Mouse (Mus musculus) CD4-positive helper T cell, adult 2 months (primary cell): ENCODE measurements at regions not wholly inside any gene's neighbourhood (a gene's known extent, or its start where the extent isn't known, plus 50 kb on each side); places are given as distances from the start of the nearest gene placed in this dataset.

ENCODE experiments used
- DNase-seq: peaks from one replicate; pipeline ENCODE4 v3.0.0-alpha.2; 2012; ENCODE audit warnings: low read depth, missing footprints, low spot score

GRCm38 (mm10) chr10:116726031-116726430 is 144.7 kb upstream of the Cnot2 start:
- DNase-seq, result no peak

DNA sequence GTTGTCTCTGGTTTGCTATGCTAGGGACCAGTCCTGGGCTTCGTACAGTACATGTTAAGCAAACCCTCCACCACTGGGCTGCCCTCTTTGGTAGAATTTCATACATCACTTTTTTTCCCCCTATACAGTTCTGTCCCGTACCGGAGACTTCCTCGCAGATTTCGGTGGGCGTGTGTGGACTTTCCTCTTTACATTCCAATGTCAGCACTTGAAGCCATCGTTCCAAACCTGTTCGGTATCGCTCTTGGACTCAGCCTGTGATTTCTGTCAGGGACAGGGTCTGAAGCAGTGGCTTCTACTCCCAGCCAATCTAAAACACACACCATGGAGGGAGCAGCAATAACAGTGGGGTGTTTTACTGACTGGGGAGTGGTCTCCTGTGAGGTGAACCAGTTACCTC is 140.7 kb upstream of the Cnot2 start:
- no peak for DNase-seq

DNA sequence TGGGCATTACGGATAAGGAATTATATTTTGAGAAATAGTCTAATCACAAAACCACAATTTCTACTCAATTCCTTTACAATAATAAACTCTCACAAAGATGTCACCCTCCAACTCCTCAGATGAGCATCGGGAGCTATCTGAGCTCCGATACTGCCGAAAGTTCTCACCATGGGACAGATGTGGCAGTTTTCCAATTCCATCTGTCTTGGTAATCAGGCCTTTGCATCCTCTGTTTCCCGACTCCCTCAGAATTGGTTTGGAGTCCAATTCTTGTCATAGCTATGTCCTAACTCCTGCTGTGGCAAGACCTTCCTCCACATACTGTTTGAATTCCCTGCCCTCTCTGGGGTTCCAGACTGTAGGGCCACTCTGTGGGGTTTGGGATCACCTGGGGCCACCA is 138.3 kb upstream of the Cnot2 start:
- DNase-seq, result no peak

DNA sequence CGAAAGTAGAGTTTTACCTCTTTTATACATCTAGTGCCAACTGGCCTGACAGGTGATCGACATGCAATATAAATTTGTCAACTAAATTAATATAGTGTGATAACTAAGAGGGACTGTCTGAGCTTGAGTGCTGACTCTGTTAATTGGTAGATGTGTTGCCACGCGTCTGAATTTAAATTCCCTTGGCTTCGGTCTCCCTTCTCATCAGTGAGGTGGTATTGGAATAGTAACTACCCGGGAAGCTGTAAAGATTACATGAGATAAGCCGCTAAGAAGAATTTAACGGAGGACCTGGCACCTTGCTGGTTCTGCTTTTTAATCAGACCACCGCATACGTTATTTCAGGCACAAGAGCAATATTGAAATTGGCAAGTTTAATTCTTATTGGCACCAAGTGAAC is 136.7 kb upstream of the Cnot2 start:
- DNase-seq, result no peak

DNA sequence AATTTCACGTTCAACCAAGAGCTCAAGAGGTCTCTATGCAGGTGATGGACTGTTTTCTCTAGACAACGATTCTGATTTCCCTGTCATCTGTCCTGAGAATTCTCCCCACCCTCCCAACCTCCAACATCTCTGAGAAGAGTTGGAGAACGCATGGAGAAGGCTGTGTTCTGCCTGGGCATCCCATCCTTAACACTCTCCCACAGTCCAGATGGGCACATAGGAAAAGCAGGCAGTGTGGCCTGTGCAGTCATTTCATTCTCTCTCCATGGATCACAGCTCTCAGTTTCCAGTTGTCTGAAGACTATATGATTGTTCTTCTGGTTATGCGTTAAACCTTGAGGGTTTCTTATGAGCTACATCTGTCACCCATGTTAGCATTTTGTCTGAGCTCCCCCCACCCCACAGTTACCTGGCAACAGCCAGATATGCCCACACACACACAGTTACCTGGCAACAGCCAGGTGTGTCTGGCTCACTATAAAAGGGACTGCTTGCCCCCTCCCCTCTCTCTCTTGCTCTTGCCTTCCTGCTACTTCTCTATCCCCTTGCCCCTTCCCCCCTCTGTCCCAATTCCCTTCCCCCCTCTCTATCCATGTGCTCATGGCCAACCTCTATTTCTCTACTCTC is 135.8 kb upstream of the Cnot2 start:
- DNase-seq, result no peak

- no peak for DNase-seq
Measured at GRCm38 (mm10) chr10:116713456-116713855, 132.1 kb upstream of the Cnot2 start.

DNA sequence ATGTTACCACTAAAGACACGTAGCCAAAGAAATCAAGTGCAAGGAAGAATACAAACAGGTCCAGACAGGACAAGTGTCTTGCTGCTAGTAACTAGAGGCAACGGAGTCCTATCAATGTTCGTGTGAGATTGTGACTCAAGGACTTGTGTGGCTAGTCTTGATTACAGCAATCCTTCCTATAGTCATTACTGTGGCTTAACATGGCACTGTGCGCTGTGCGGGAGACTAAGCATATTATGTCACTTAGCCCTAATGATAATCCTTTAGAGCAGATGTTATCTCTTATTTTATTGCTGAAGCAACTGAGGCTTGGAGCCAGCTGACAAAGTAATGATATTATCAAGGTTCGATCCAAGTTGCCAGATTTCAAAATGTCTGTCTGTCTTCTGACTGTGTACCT is 125.7 kb upstream of the Cnot2 start:
- no peak for DNase-seq

GRCm38 (mm10) chr10:116701281-116701680 is 120.0 kb upstream of the Cnot2 start:
- no peak for DNase-seq

GRCm38 (mm10) chr10:116699711-116700110 is 118.4 kb upstream of the Cnot2 start:
- no peak for DNase-seq

GRCm38 (mm10) chr10:116697628-116698316 is 116.5 kb upstream of the Cnot2 start:
- DNase-seq, result no peak

GRCm38 (mm10) chr10:116693816-116694215 is 112.5 kb upstream of the Cnot2 start:
- no peak for DNase-seq

- no peak for DNase-seq
Measured at GRCm38 (mm10) chr10:116686741-116687140, 105.4 kb upstream of the Cnot2 start.

DNA sequence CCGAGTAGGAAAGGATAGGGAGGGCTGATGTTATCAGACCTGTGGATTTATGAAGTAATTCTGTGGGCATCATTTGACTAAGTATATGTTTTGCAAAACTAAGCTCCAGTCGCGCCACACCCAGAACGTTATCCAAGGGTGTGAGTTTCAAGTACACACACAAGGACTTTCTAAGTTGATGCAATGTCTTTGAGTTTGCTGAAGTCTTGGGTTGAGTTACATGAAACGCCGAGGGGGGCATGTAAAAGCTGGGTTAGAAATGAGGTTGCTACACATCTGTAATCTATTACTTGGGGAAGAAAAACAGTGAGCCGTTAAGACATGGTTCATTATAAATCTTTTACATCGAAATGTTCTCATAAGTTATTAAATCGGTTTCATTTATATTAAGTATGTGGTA is 102.1 kb upstream of the Cnot2 start:
- DNase-seq, result no peak

- no peak for DNase-seq
Measured at GRCm38 (mm10) chr10:116678950-116679735, 97.8 kb upstream of the Cnot2 start.

DNA sequence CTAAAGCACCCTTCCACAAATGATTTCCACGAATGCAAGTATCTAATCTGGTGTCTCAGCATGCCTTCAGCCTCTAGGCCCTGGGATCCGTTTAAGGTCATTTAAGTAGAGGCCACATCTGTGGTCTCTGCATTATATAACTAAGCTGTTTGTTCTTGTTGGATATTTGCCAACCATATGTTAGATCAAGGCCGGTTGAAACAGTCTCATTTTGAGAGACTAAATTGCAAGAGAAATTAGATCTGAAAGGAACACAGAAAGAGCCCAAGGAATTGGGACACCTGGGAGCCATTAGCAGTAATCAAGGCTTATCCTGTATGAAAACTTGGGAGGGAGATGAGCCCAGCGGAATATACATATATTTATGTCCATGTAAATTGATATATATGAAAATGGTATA is 96.6 kb upstream of the Cnot2 start:
- DNase-seq, result no peak

DNA sequence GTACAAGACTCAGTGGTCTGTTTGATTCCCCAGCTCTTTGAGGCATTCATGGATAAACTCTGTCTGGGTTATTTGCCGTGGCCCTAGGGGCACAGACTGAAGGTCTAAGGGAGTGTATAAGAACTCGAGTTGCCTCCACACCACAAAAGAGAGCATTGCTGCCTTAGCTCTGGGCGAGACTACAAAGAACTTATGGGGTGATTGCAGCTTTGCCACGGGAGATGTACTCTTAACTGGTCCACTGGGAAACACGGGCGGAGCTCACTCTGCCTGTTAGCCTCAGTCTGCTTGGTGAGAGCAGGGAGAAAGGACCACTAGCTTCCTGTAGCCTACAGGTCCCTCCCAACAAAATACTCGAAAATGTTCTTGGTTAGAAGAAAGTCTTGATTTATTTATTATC is 93.9 kb upstream of the Cnot2 start:
- DNase-seq, result no peak

DNA sequence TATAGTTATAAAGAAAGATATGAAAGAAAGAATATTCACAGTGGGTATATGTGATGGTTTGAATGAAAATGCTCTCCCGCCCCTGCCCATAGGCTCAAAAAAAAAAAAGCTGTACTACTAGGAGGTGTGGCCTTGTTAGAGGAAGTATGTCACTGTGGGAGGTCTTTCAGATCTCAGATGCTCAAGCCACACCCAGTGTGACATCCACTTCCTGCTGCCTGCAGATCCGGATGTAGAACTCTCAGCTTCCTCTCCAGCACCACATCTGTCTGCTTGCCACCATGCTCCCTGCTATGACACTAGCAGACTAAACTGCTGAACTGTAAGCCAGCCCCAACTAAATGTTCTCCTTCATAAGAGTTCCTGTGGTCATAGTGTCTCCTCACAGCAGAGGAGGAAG is 93.0 kb upstream of the Cnot2 start:
- DNase-seq, result peak; percentile 37

- DNase-seq, result no peak
Measured at GRCm38 (mm10) chr10:116658162-116658962, 77.1 kb upstream of the Cnot2 start.

GRCm38 (mm10) chr10:116655891-116656290 is 74.6 kb upstream of the Cnot2 start:
- DNase-seq, result peak; percentile 15

- peak; percentile 54 for DNase-seq
Measured at GRCm38 (mm10) chr10:116655018-116655807, 73.9 kb upstream of the Cnot2 start.

- DNase-seq, result no peak
Measured at GRCm38 (mm10) chr10:116654091-116654490, 72.8 kb upstream of the Cnot2 start.
